Mouse (Mus musculus): ENCODE measurements at regions not wholly inside any gene's neighbourhood (a gene's known extent, or its start where the extent isn't known, plus 50 kb on each side); places are given as distances from the start of the nearest gene placed in this dataset.

DNA sequence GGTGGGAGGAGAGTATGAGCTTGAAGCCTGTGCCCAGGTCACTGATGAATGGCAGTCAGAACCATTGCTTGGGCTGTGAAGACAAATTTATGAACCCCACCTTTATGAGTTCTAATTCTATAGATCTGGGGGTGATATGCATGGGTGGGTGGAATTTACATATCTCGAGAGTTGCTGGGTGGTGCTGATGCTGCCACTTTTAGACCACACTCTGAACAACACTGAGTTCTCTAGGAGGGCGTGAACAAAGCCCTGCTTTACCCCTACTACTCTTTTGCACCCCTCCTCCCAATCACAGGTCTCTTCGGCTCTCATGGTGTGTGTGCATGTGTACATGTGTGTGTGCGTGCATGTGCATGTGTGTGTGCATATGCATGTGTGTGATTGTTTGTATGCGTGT lies 281.2 kb upstream of the Smarca2 start:
- Histone ChIP-seq H3K4me1 (ENCODE audit: control insufficient read depth, insufficient read depth, low read length) (no peaks in the 10 kb centered on the region), H3K27ac (ENCODE audit: control insufficient read depth, insufficient read depth, low read depth, low read length, poor library complexity) (no peak overlapping the region), H3K4me3 (replicated peaks; ENCODE audit: control insufficient read depth, low read depth, low read length) (no peak overlapping the region)
- TF ChIP-seq CTCF (IDR thresholded peaks at IDR 0.05; ENCODE audit: control insufficient read depth, insufficient read depth, low read length) (no peak), POLR2A (IDR thresholded peaks at IDR 0.05; ENCODE audit: borderline replicate concordance, control insufficient read depth, low read depth, low read length) (no peak)
- WGBS, result 71% methylated on average over 5 of the region's 5 CpGs

GRCm38 (mm10) chr19:26339120-26339519 lies 265.7 kb upstream of the Smarca2 start:
- Histone ChIP-seq H3K4me3 (replicated peaks; ENCODE audit: control insufficient read depth, low read depth, low read length) (no peak overlapping the region), H3K27ac (ENCODE audit: control insufficient read depth, insufficient read depth, low read depth, low read length, poor library complexity) (no peak overlapping the region), H3K4me1 (ENCODE audit: control insufficient read depth, insufficient read depth, low read length) (no peaks in the 10 kb centered on the region)
- TF ChIP-seq CTCF (IDR thresholded peaks at IDR 0.05; ENCODE audit: control insufficient read depth, insufficient read depth, low read length), result no peak
- TF ChIP-seq POLR2A (IDR thresholded peaks at IDR 0.05; ENCODE audit: borderline replicate concordance, control insufficient read depth, low read depth, low read length), result no peak
- 82% methylated on average over 4 of the region's 4 CpGs for WGBS

- H3K27ac ChIP-seq (ENCODE audit: control insufficient read depth, insufficient read depth, low read depth, low read length, poor library complexity), result no peak overlapping the region
- TF ChIP-seq POLR2A (IDR thresholded peaks at IDR 0.05; ENCODE audit: borderline replicate concordance, control insufficient read depth, low read depth, low read length), result no peak
- no peak for TF ChIP-seq CTCF (IDR thresholded peaks at IDR 0.05; ENCODE audit: control insufficient read depth, insufficient read depth, low read length)
- 57% methylated on average over 3 of the region's 3 CpGs for WGBS
- H3K4me1 ChIP-seq (ENCODE audit: control insufficient read depth, insufficient read depth, low read length), result no peaks in the 10 kb centered on the region
- H3K4me3 ChIP-seq (replicated peaks; ENCODE audit: control insufficient read depth, low read depth, low read length), result no peak overlapping the region
Measured at GRCm38 (mm10) chr19:26340155-26340554, 264.7 kb upstream of the Smarca2 start.

- no peak overlapping the region for H3K27ac ChIP-seq (ENCODE audit: control insufficient read depth, insufficient read depth, low read depth, low read length, poor library complexity)
- WGBS, result 83% methylated on average over 7 of the region's 7 CpGs
- TF ChIP-seq POLR2A (IDR thresholded peaks at IDR 0.05; ENCODE audit: borderline replicate concordance, control insufficient read depth, low read depth, low read length) (no peak), CTCF (IDR thresholded peaks at IDR 0.05; ENCODE audit: control insufficient read depth, insufficient read depth, low read length) (no peak)
- no peak overlapping the region for H3K4me3 ChIP-seq (replicated peaks; ENCODE audit: control insufficient read depth, low read depth, low read length)
- no peaks in the 10 kb centered on the region for H3K4me1 ChIP-seq (ENCODE audit: control insufficient read depth, insufficient read depth, low read length)
Measured at GRCm38 (mm10) chr19:26355054-26355453, 249.8 kb upstream of the Smarca2 start.

DNA sequence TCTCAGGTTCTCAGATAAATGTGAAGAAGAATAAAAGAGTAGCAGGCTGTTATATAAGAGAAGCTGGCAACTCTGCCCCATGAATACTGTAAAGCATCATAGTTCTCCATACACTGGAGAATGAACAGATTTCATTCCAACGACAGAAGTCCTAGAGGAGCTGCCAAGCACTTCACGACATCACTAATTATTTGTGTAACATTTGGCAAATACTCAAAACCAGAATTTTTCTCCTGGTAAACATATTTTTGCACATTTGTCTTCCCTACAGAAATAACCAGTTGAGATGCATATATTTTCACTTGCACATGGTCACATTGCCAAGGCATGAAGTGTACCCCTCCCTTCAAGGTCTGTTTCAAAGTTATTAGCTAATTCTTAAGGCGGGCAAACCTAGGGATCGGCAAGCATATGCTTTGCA lies 220.9 kb upstream of the Smarca2 start:
- Histone ChIP-seq H3K4me1 (ENCODE audit: control insufficient read depth, insufficient read depth, low read length) (no peaks in the 10 kb centered on the region), H3K27ac (ENCODE audit: control insufficient read depth, insufficient read depth, low read depth, low read length, poor library complexity) (no peak overlapping the region), H3K4me3 (replicated peaks; ENCODE audit: control insufficient read depth, low read depth, low read length) (no peak overlapping the region)
- TF ChIP-seq POLR2A (IDR thresholded peaks at IDR 0.05; ENCODE audit: borderline replicate concordance, control insufficient read depth, low read depth, low read length) (no peak), CTCF (IDR thresholded peaks at IDR 0.05; ENCODE audit: control insufficient read depth, insufficient read depth, low read length) (no peak)
- 86% methylated on average over 4 of the region's 4 CpGs for WGBS

GRCm38 (mm10) chr19:26386075-26386474 lies 218.8 kb upstream of the Smarca2 start:
- Histone ChIP-seq H3K4me3 (replicated peaks; ENCODE audit: control insufficient read depth, low read depth, low read length) (no peak overlapping the region), H3K4me1 (ENCODE audit: control insufficient read depth, insufficient read depth, low read length) (no peaks in the 10 kb centered on the region), H3K27ac (ENCODE audit: control insufficient read depth, insufficient read depth, low read depth, low read length, poor library complexity) (no peak overlapping the region)
- TF ChIP-seq POLR2A (IDR thresholded peaks at IDR 0.05; ENCODE audit: borderline replicate concordance, control insufficient read depth, low read depth, low read length) (no peak), CTCF (IDR thresholded peaks at IDR 0.05; ENCODE audit: control insufficient read depth, insufficient read depth, low read length) (no peak)

DNA sequence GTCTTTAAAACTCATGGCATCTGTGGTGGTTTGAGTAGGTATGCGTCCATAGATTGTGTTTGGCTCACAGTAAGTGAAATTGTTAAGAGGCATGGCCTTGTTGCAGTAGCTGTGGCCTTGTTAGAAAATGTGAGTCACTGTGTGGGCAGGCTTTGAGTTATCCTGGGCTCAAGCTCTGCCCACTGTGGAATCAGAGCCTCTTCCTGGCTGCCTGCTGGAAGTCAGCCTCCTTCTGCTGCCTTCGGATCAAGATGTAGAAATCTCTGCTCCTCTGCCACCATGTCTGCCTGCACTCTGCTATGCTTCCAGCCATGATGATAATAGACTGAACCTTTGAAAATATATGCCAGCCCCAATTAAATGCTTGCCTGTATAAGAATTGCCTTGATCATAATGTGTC lies 192.2 kb upstream of the Smarca2 start:
- no peaks in the 10 kb centered on the region for H3K4me1 ChIP-seq (ENCODE audit: control insufficient read depth, insufficient read depth, low read length)
- no peak overlapping the region for H3K27ac ChIP-seq (ENCODE audit: control insufficient read depth, insufficient read depth, low read depth, low read length, poor library complexity)
- WGBS, result 79% methylated on average over 2 of the region's 2 CpGs
- H3K4me3 ChIP-seq (replicated peaks; ENCODE audit: control insufficient read depth, low read depth, low read length), result no peak overlapping the region
- TF ChIP-seq POLR2A (IDR thresholded peaks at IDR 0.05; ENCODE audit: borderline replicate concordance, control insufficient read depth, low read depth, low read length) (no peak), CTCF (IDR thresholded peaks at IDR 0.05; ENCODE audit: control insufficient read depth, insufficient read depth, low read length) (no peak)

DNA sequence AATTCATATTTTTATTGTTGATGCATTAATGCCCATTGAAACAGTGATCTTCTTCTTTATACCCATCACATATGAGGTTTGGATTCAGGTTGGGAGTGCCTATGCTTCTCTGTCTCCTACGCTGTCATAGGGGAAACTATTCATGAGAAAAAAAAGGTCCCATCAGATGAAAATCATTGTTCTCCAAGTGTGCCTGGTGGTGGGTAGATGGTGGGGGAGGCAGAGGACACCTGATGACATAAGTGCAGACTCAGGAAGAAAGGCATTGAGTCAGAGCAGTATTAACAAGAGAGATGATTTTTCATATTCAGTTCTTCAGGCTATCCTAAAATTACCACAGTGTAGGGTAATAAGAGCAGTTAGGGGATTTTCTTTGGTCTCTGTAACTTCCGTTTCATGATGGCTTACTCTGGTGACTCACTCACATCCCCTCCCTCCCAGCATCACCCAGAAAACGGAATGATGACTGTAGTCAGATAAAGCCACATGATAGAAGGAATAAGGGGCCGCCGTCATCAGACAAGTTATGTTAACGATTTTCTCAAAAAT lies 190.3 kb upstream of the Smarca2 start:
- Histone ChIP-seq H3K27ac (ENCODE audit: control insufficient read depth, insufficient read depth, low read depth, low read length, poor library complexity) (no peak overlapping the region), H3K4me1 (ENCODE audit: control insufficient read depth, insufficient read depth, low read length) (no peaks in the 10 kb centered on the region), H3K4me3 (replicated peaks; ENCODE audit: control insufficient read depth, low read depth, low read length) (no peak overlapping the region)
- WGBS, result 63% methylated on average over 6 of the region's 6 CpGs
- TF ChIP-seq POLR2A (IDR thresholded peaks at IDR 0.05; ENCODE audit: borderline replicate concordance, control insufficient read depth, low read depth, low read length) (no peak), CTCF (IDR thresholded peaks at IDR 0.05; ENCODE audit: control insufficient read depth, insufficient read depth, low read length) (no peak)

- TF ChIP-seq POLR2A (IDR thresholded peaks at IDR 0.05; ENCODE audit: borderline replicate concordance, control insufficient read depth, low read depth, low read length), result no peak
- TF ChIP-seq CTCF (IDR thresholded peaks at IDR 0.05; ENCODE audit: control insufficient read depth, insufficient read depth, low read length), result no peak
- 70% methylated on average over 2 of the region's 2 CpGs for WGBS
- no peak overlapping the region for H3K27ac ChIP-seq (ENCODE audit: control insufficient read depth, insufficient read depth, low read depth, low read length, poor library complexity)
- no peak overlapping the region for H3K4me3 ChIP-seq (replicated peaks; ENCODE audit: control insufficient read depth, low read depth, low read length)
- H3K4me1 ChIP-seq (ENCODE audit: control insufficient read depth, insufficient read depth, low read length), result no peaks in the 10 kb centered on the region
Measured at GRCm38 (mm10) chr19:26419781-26420180, 185.1 kb upstream of the Smarca2 start.

Measured in bone marrow, adult 2 months (tissue).